Mouse (Mus musculus) liver, adult 10 weeks (tissue): ENCODE results near the gene Tmem150a. TPM values are rescaled to one million over a fixed set of nuclear protein-coding genes. Genes with fewer than 3 reads are reported as not detected.

Experiments used
- polyA plus RNA-seq: library from polyadenylated mRNA; stranded (reverse); fragments of 350-450 nt; fragmentation: Illumina TruSeq; extraction: RNeasy Lipid Tissue Mini Kit (QIAGEN cat#74804); gene quantifications from one replicate; pipeline ENCODE4 v1.2.3, GENCODE M21; 2014; ENCODE audit warnings: low read depth, low replicate concordance

The Tmem150a gene
- polyA plus RNA-seq = 11.3 TPM

DNA sequence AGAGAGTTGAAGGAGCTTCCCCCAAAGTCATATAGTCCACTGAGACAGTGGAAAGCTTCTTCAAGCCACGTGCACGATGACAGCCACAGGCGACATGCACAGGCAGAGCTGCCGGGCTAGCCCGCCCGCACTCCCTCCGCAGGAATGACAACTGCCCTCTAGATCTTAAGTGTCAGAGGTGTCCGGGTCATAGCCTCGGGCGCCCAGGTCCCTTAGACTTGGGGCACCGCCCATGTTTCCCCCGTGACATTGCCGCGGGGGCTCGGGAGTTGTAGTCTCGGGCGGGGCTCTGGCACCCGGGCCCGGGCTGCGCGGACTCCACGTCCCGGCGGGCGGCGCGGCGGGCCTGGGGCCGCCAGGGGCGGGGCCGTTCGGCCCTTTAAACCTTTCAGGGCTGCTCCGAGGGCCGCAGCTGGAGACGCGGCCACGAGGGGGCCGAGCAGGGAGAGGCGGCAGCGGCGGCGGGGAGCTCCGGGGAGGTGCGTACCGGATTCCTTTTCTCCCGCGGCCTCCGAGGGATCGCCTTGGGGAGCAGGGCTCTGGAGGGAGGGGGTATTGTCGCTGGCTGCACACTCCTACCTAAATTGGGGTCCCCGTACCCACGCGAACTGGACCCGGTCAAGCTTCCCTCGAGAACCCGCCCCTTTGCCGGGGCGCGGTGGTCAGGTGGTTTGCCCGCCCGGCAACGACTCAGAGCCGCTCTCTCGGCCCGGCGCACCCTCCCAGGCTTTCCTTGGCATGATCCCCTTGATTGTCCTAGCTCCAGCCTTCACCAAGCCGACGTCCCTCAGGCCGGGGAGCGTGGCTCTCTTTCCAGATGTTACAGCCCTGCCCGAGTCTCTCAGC lies at the start of gene Tmem150a:
Gene Tmem150a (plus strand): TSS at position 382 of the 846 bp plus-strand sequence.

DNA sequence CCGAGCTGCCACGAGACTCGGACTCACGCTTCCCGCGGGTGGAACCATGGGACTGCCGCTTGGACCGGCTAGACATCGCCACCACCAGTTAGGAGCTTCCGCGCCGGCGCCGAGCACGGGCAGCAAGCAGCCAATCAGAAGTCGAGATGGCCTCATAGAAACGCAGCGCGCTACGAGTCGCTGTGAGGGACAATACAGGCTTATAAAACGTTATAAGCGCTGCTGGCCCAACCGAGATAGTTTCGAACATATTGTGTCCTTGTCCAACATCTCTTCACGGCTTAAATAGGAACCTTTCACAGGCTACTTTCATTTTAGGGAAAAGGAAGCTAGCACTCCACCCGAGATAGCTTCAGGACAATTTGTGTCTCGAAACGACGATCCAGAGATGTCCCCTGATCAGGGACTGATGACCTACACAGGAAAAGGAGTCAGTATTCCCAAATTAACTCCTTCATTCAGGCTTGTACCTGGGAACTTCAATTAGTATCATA lies 10.1 kb upstream of the Tmem150a start, which contains the start of gene Usp39:
Gene Usp39 (minus strand): TSS at position 111 of the 494 bp plus-strand sequence.

DNA sequence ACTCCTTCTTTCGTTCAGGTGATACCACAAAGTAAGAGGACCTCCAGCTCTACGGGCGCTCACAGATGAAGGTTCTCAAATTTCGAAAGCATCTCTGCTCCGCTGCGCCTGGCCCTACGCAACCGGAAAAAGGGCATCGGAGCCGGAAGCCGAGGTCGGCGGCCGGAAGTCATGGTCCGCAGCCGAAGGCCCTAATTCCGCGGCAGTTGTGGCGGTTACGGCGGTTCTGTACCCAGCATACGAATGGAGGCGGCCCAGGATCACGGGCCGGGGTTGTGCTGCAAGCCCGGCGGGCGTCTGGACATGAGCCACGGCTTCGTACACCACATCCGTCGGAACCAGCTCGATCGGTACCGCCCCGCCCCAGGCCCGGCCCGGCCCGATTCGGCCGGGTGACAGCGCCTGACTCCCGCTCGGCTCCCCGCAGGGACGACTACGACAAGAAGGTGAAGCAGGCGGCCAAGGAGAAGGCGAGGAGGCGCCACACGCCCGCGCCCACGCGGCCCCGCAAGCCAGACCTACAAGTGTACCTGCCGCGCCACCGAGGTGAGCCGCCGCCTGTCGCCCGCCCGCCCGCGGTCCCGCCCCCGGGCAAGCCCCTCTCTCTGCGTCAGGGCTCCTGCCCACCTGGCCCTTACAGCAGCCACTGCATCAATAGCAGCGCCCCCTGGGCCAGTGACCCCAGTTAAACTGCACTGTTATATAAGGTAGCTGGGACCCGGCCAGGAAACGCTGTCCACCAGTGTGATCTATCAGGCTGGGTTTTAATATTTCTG lies 7.9 kb upstream of the Tmem150a start, which contains the start of gene 0610030E20Rik:
Gene 0610030E20Rik (plus strand): TSS at position 152 of the 776 bp plus-strand sequence.

DNA sequence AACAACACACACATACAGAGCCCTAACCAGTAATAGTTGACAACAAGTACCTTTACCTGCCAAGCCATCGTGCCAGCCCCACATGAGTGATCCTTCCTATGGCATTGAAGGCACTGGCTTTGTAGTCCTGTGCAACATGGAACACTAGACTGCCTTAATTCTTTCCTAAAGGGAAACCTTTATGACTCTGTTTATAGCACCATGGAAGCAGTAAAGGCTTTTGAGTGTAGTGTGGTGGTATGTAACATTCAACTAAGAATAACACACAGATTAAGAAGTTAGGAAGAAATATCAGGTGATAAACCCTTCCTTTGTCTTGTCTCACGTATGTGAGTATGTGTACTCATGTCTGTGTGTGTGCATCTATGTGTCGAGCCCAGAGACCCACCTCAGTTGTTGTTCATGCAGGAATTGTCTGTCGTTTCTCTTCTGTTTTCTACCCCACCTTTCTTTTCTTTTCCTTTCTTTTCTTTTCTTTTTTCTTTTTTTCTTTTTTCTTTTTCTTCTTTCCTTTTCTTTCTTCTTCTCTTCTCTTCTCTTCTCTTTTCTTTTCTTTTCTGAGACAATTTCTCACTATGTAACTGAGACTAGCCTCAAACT lies 11.7 kb downstream of the Tmem150a start, which contains the start of gene Rnf181:
Gene Rnf181 (minus strand): TSS at position 113 of the 600 bp plus-strand sequence.

DNA sequence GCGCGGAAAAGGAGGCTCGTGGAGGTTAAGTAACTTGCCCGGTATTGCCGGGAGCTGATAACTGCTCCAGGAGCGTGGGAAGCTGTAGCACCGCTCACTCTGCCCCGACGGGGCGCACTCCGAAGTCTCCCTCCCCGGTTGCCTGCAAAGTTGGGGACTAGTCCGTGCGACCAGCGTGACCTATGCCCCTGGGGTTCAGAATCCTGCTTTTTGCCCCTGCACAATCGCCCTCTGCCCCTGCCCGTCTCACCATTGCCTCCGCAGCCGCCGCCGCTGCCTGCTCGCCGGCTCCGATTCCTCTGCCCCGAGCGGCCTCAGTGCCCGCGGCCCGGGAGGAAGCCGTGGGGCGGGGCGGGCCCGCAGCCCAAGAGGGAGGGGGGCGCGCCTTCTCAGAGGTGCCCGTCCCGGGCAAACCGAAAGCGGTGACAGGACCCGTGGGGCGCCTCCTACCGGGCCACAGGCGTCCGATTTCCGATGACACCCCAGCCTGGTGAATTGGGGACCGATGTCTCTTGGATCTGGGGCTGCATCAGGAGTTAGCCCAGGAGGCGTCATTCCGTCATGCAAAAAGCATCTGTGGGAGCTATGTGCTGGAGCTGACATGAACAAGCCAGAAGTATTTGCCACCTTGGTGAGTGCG lies 25.0 kb downstream of the Tmem150a start, which contains the start of gene Vamp5:
Gene Vamp5 (minus strand): TSS at position 338 of the 640 bp plus-strand sequence.

DNA sequence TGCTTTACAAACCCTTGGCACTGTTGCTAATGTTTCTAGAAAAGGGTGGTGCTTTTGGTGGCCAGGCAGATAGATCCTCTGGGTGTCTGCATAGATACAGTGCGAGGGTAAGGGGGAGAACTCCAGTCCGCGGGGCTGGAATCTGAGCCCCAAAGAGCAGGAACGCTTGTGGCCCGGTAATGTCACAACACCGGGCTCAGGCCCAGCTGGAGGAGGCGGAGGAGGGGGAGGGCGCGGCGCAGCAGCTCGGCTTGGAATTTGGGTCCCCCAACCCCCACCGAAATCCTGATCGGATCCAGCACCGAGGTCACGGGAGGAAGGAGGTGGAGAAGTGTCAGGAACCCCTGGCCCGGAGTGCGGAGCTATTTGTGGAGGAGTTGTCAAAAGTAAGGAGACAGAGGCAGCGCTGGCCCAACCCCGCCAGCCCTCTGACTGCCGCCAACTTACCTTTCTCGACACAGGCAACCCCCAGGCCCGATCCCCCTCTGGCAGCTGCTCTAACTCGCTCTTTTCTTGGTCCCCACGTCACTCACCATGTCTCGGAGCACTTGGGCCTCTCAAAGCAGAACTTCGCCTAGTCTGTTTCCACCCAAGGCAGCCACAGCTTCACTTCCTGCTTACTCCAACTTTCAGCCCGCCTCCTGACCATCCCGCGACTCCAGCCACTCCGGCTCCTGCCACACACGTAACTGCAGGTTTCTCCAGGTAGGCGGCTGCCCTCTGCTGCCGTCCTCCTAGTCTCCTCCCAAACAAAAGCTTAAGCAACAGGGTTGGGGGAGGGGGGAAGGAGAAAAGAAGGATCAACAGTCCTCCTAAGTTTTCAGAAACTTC lies 34.9 kb downstream of the Tmem150a start, which contains the start of gene Vamp8:
Gene Vamp8 (minus strand): TSS at position 763 of the 831 bp plus-strand sequence.

Other genes with a start within 250 kb of the Tmem150a start
- gene Atoh8, start 119.9 kb upstream of the Tmem150a start, polyA plus RNA-seq = 2.9 TPM
- gene Sftpb, start 50.8 kb upstream of the Tmem150a start, polyA plus RNA-seq = not detected
- gene Usp39, start 10.3 kb upstream of the Tmem150a start, polyA plus RNA-seq = 22.1 TPM
- gene 0610030E20Rik, start 8.1 kb upstream of the Tmem150a start, polyA plus RNA-seq = 37.3 TPM
- gene Rnf181, start 11.5 kb downstream of the Tmem150a start, polyA plus RNA-seq = 137 TPM
- 1.2 TPM for gene Vamp5, start 25.0 kb downstream of the Tmem150a start, polyA plus RNA-seq
- gene Vamp8, start 35.3 kb downstream of the Tmem150a start, polyA plus RNA-seq = 75.6 TPM
- gene Ggcx, start 58.9 kb downstream of the Tmem150a start, polyA plus RNA-seq = 42.9 TPM
- 116 TPM for gene Mat2a, start 84.1 kb downstream of the Tmem150a start, polyA plus RNA-seq
- not detected for gene Sh2d6, start 166.3 kb downstream of the Tmem150a start, polyA plus RNA-seq
- gene Capg, start 188.9 kb downstream of the Tmem150a start, polyA plus RNA-seq = not detected
- gene Elmod3, start 243.0 kb downstream of the Tmem150a start, polyA plus RNA-seq = 6.3 TPM
- gene Retsat, start 243.0 kb downstream of the Tmem150a start, polyA plus RNA-seq = 84.5 TPM